Mouse (Mus musculus): ENCODE data around the gene Rfng. TPM values are rescaled to one million over a fixed set of nuclear protein-coding genes. Genes with fewer than 3 reads are reported as not detected.
A peak's percentile ranks its signal among the peaks of the same experiment; 100 is the strongest.
"Not testable (repeated sequence)": the region's sequence is repeated elsewhere in the genome, so short reads cannot be mapped to it uniquely, and the experiment has no call there.

The Rfng gene
- polyA plus RNA-seq, 1 experiment from 2014 or later, result 22.8 TPM

DNA sequence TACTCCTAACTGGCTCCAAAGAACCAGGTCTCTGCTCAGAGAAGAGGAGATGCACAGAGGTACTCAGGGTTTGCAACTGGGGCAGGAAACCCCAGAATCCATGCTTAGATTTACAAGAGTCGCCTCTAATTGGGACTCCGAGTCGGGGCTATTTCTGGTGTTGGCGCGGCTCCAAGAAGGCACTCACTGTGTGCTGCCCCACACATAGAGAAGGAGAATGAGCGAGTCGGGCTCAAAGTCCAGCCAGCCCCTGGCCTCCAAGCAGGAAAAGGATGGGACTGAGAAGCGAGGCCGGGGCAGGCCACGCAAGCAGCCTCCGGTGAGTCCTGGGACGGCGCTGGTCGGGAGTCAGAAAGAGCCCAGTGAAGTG lies 21.4 kb downstream of the Rfng start, which contains the start of gene Hmga1b:
TSS of gene Hmga1b (plus strand) at position 123 of the 370 bp plus-strand sequence.
- H3K4me1 ChIP-seq (replicated peaks; ENCODE audit: control insufficient read depth, insufficient read depth, low read length); H3K27me3 ChIP-seq (replicated peaks; ENCODE audit: control insufficient read depth, insufficient read depth, low read length); H3K4me3 ChIP-seq (ENCODE audit: low read depth, low read length); H3K9me3 ChIP-seq (ENCODE audit: control insufficient read depth); H3K36me3 ChIP-seq (ENCODE audit: control insufficient read depth, insufficient read depth): not testable (repeated sequence)
- peak; percentile 91 for ATAC-seq
- H3K9ac ChIP-seq (ENCODE audit: low read depth, low read length), result peak within 1 kb of the TSS; percentile 22; the same call in 1 of the 2 replicates
- H3K4me2 ChIP-seq (replicated peaks; ENCODE audit: low read depth), result peak within 1 kb of the TSS; percentile 49
- peak within 1 kb of the TSS; percentile 92 for H3K27ac ChIP-seq (ENCODE audit: low read depth, low read length)
- WGBS, result 6% methylated on average over 13 of the region's 14 CpGs

DNA sequence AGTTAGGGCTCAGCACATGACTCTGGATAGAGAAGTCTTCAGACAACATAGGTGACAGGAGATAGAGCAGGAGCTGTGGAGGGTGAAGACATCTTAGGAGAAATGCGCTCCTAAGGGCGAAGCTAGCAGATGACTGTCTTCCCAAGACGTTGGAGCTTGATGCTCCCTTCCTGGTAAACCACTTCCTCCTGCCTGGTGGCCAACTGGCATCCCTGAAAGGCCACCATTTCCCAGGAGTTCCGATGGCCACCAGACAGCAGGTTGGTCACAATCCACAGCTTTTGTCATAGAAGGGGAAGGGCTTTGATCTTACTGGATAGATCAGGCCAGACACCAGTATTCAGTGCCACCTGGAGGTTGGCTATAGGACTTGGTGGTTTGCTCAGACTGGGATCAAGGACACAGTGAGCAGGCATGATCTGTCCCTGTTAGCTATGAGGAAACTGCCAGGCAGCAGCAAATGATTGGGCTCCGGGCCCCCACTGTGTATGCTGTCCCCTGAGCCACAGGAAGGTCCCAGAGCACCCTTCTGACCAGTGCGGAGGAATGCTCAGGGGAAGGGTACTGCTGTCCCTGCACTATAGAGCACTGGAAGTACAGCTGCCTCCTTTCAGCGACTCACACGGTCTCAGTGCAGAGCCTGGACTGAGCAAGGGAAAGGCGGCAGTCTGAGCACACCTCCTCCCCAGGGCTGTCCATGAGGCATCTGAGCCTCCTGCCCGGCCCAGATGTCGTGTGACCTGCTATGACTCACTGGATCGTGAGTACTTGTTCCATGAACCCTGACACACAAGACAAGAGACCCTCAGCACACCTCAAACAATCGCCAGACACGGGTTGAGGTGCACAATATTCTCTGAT lies 22.0 kb downstream of the Rfng start:
- peak; percentile 46 for TF ChIP-seq CTCF (IDR thresholded peaks at IDR 0.05; ENCODE audit: low read depth)
- ATAC-seq, result peak; percentile 90
- H3K36me3 ChIP-seq (ENCODE audit: control insufficient read depth, insufficient read depth), result no peaks in the 10 kb centered on the region
- peaks cover 3% of the 10 kb centered on the region; the same call in 1 of the 2 replicates for H3K9me3 ChIP-seq (ENCODE audit: control insufficient read depth)
- H3K4me1 ChIP-seq (replicated peaks; ENCODE audit: control insufficient read depth, insufficient read depth, low read length), result no peaks in the 10 kb centered on the region
- peak overlapping the region; percentile 49 for H3K4me2 ChIP-seq (replicated peaks; ENCODE audit: low read depth)
- peak overlapping the region; percentile 92 for H3K27ac ChIP-seq (ENCODE audit: low read depth, low read length)
- H3K9ac ChIP-seq (ENCODE audit: low read depth, low read length), result peak overlapping the region; percentile 22; the same call in 1 of the 2 replicates
- WGBS, result 50% methylated on average over 14 of the region's 14 CpGs
- no peak overlapping the region for H3K4me3 ChIP-seq (ENCODE audit: low read depth, low read length)
- no peaks in the 10 kb centered on the region for H3K27me3 ChIP-seq (replicated peaks; ENCODE audit: control insufficient read depth, insufficient read depth, low read length)

DNA sequence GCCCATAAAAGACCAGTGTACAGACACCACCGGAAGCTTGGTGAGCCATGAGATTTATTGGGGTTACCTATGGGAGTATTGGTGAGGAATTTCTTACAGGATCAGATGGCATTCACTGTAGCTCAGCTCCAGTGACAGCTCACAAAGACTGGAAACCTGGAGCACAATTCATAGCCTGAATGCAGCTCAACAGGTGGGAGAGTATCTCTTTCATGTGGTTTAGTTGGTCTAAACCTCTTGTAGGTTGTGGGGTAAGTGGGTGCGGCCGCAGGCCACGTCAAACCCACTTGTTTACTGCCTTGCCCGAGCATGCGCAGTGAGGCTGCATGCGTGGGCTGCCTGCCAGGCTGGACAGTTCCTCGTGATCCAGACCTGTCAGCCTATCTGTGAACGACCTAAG lies 23.8 kb downstream of the Rfng start:
- ATAC-seq, result no peak
- no peak overlapping the region for H3K4me3 ChIP-seq (ENCODE audit: low read depth, low read length)
- no peaks in the 10 kb centered on the region for H3K36me3 ChIP-seq (ENCODE audit: control insufficient read depth, insufficient read depth)
- no peak overlapping the region for H3K9ac ChIP-seq (ENCODE audit: low read depth, low read length)
- no peak overlapping the region for H3K27ac ChIP-seq (ENCODE audit: low read depth, low read length)
- WGBS, result 82% methylated on average over 9 of the region's 9 CpGs
- no peaks in the 10 kb centered on the region for H3K27me3 ChIP-seq (replicated peaks; ENCODE audit: control insufficient read depth, insufficient read depth, low read length)
- no peaks in the 10 kb centered on the region for H3K4me1 ChIP-seq (replicated peaks; ENCODE audit: control insufficient read depth, insufficient read depth, low read length)
- no peak for TF ChIP-seq CTCF (IDR thresholded peaks at IDR 0.05; ENCODE audit: low read depth)
- peaks cover 3% of the 10 kb centered on the region; the same call in 1 of the 2 replicates for H3K9me3 ChIP-seq (ENCODE audit: control insufficient read depth)
- H3K4me2 ChIP-seq (replicated peaks; ENCODE audit: low read depth), result no peak overlapping the region

DNA sequence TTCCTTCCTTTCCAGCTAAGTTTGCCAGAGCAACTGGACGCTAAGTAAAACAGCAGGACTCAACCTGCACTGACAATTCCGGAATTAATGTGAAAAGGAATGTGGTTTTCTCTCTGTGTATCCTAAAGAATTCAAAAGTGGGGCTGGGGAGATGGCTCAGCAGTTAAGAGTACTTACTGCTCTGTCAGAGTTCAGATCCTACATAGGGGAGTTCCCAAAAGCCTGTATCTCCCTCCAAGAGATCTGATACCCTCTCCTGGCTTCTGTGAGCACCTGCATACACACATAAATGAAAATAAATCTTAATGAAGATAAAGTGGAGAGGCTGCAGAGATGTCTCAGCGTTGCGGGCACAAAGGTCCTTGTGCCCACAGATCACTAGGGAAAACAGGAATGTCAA lies 32.4 kb downstream of the Rfng start:
- no peak overlapping the region for H3K27ac ChIP-seq (ENCODE audit: low read depth, low read length)
- no peak for ATAC-seq
- no peaks in the 10 kb centered on the region for H3K36me3 ChIP-seq (ENCODE audit: control insufficient read depth, insufficient read depth)
- no peaks in the 10 kb centered on the region for H3K4me1 ChIP-seq (replicated peaks; ENCODE audit: control insufficient read depth, insufficient read depth, low read length)
- H3K9me3 ChIP-seq (ENCODE audit: control insufficient read depth), result no peaks in the 10 kb centered on the region
- H3K9ac ChIP-seq (ENCODE audit: low read depth, low read length), result no peak overlapping the region
- H3K4me2 ChIP-seq (replicated peaks; ENCODE audit: low read depth), result no peak overlapping the region
- no peaks in the 10 kb centered on the region for H3K27me3 ChIP-seq (replicated peaks; ENCODE audit: control insufficient read depth, insufficient read depth, low read length)
- no peak for TF ChIP-seq CTCF (IDR thresholded peaks at IDR 0.05; ENCODE audit: low read depth)
- no peak overlapping the region for H3K4me3 ChIP-seq (ENCODE audit: low read depth, low read length)
- WGBS, result 72% methylated on average over 4 of the region's 4 CpGs

DNA sequence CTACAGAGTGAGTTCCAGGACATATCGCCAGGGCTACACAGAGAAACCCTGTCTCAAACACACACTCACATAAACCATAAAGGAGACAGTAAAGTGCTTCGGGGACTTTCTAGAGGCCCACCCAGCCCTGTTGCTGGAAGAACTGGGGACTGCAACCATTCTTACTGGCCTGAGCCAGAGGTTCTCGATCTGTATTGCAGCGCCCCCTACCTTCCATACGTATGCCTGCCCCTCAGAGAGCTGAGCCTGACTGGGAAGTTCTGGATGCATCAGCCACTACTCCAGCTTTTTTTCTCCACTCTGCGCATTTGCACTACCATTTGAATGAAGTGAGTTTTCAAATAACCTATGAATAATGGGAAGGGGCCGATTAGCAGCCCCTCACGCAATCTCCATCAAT lies 34.6 kb downstream of the Rfng start:
- 62% methylated on average over 8 of the region's 8 CpGs for WGBS
- H3K4me2 ChIP-seq (replicated peaks; ENCODE audit: low read depth), result no peak overlapping the region

DNA sequence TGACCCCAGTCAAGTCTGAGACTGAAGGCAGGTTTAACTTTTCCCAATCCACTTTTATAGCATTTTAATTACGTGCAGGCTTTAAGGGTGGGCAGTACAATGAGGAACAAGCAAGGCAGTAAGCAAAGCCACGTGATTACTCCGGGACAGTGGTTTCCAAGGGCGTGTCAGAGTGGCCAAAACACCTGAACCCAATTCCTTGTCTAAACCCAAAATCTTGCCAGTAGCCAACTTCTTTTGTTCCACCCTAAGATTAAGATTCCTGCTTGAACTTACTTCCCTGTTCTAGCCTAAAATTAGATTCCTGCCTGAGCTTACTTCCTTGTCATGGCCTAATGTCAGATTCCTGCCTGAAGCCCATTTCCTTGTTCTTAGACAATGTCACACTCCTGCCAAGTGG lies 36.0 kb downstream of the Rfng start:
- Histone ChIP-seq H3K4me2 (replicated peaks; ENCODE audit: low read depth) (no peak overlapping the region), H3K4me3 (ENCODE audit: low read depth, low read length) (no peak overlapping the region), H3K27me3 (replicated peaks; ENCODE audit: control insufficient read depth, insufficient read depth, low read length) (no peaks in the 10 kb centered on the region), H3K9me3 (ENCODE audit: control insufficient read depth) (no peaks in the 10 kb centered on the region), H3K27ac (ENCODE audit: low read depth, low read length) (no peak overlapping the region), H3K9ac (ENCODE audit: low read depth, low read length) (no peak overlapping the region), H3K36me3 (ENCODE audit: control insufficient read depth, insufficient read depth) (no peaks in the 10 kb centered on the region), H3K4me1 (replicated peaks; ENCODE audit: control insufficient read depth, insufficient read depth, low read length) (no peaks in the 10 kb centered on the region)
- no peak for TF ChIP-seq CTCF (IDR thresholded peaks at IDR 0.05; ENCODE audit: low read depth)
- 0 out of 2 replicates have a peak, but pooled peaks have one; percentile 11 for ATAC-seq
- WGBS, result 40% methylated on average over 4 of the region's 4 CpGs

More for the DNA sequence above, 34.6 kb downstream of the Rfng start:
- Histone ChIP-seq H3K4me3 (ENCODE audit: low read depth, low read length) (no peak overlapping the region), H3K36me3 (ENCODE audit: control insufficient read depth, insufficient read depth) (no peaks in the 10 kb centered on the region), H3K9ac (ENCODE audit: low read depth, low read length) (no peak overlapping the region), H3K4me1 (replicated peaks; ENCODE audit: control insufficient read depth, insufficient read depth, low read length) (no peaks in the 10 kb centered on the region), H3K27ac (ENCODE audit: low read depth, low read length) (no peak overlapping the region), H3K9me3 (ENCODE audit: control insufficient read depth) (no peaks in the 10 kb centered on the region), H3K27me3 (replicated peaks; ENCODE audit: control insufficient read depth, insufficient read depth, low read length) (no peaks in the 10 kb centered on the region)
- peak; percentile 61 for TF ChIP-seq CTCF (IDR thresholded peaks at IDR 0.05; ENCODE audit: low read depth)
- ATAC-seq, result no peak

All from intestine, postnatal 0 days (tissue).